Mouse (Mus musculus): ENCODE results near the gene Rfx4. TPM values are rescaled to one million over a fixed set of nuclear protein-coding genes. Genes with fewer than 3 reads are reported as not detected.

Gene Rfx4
- total RNA-seq, 2 experiments from 2014 or later, result 10.7 to 12.1 TPM

DNA sequence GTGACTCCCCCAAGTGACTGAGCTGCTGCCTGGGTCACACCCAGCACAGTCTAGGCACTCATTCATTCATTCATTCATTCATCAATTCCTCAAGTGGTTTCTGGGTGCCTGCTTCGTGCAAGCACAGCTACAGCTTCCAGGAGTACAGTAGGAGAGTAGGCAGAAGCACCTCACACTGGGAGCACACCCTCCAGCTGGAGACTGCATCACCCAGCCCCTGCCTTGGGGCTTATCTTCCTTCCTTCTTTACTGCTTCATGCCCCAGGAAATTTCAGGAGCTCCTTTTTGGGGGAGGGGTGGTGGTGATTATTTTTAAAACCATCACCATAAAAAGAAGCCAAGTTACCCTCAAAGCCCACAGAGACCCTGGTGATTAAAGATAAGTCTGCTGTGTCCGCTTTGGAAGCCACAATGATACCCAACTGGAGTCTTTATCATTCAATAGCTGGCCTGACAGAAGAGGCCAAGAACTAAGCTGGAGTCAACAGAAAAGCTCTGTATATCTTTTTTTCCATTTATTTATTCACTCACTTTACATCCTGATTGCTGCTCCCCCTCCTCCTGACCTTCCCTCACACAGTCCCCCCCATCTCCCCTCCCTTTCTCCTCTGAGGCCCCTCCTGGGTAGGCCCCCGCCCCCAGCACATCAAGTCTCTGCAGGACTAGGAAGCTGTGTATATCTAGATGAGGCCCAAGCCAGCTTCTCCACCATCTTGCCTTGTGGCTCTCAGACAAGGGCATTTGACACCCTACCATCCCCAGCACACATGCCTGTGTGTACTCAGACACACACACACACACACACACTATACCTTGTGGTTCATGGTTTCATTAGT, 142.5 kb downstream of the Rfx4 start:
- no peak for TF ChIP-seq CTCF (conservative IDR thresholded peaks at IDR 0.05)

DNA sequence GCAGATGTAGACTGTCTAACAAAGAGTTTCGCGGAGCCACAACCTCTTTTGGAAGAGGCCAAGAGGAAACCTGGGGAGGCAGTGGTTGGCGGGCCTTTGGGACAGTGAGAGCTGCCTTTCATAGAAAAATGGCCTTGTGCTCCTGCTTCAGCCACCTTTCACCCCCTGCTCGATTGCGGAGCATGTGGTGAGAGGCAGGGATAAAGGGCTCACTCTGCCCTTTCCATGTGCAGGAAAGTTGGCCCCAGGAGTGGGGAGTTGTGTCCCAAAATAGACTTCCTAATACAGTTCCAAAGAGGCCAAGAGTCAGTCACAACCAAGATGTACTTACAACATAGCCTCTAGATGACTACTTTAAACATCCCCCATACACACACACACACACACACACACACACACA, 145.8 kb downstream of the Rfx4 start:
- no peak for TF ChIP-seq CTCF (conservative IDR thresholded peaks at IDR 0.05)
- no peak overlapping the region for H3K4me3 ChIP-seq
- no peak overlapping the region for H3K27ac ChIP-seq
- DNase-seq (ENCODE audit: low spot score in 2 of 2), result no peak

More for the DNA sequence above, 142.5 kb downstream of the Rfx4 start:
- Histone ChIP-seq H3K27ac (no peak overlapping the region), H3K4me3 (no peak overlapping the region)
- no peak for DNase-seq (ENCODE audit: low spot score in 2 of 2)

DNA sequence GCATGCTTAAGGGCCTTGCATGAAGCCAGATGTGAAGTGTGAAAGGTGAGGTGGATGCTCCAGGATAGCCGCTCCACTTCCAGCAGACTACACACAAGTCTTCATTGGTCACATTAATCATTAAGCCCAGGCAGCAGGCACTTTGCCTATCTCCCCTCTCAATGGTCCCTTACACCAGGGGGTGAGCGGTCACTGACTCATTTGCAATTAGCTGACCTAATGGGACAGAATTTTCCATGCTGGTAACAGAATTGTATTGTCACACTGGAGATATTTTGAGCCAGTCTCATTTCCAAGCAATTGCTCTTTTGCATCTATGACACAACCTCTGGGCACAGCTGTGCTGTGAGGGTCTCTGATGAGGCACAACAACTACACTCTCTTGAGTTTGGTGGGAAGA, 146.4 kb downstream of the Rfx4 start:
- no peak overlapping the region for H3K4me3 ChIP-seq
- TF ChIP-seq CTCF (conservative IDR thresholded peaks at IDR 0.05), result no peak
- H3K27ac ChIP-seq, result no peak overlapping the region
- no peak for DNase-seq (ENCODE audit: low spot score in 2 of 2)

DNA sequence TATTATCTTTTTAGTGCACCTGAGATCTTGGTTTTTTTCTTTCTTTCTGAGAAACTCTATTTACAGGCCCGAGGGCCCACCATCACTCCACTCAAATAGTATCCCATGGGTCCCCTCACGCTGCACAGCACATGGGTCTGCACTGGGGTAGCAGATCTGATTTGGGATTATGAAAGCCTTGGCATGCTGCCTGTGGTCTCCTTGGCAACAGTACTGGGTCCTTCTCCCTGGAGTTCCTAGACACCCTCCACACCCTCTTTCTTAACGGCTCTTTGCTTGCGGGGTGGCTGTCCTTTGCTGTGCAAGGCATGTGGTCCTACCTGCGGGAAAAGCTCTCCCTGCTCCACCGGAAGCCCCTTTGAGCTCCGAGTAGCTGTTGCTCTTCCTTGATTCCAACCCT, 147.4 kb downstream of the Rfx4 start:
- DNase-seq (ENCODE audit: low spot score in 2 of 2), result peak in 1 of 2 experiments; percentile 32
- no peak overlapping the region for H3K27ac ChIP-seq
- no peak for TF ChIP-seq CTCF (conservative IDR thresholded peaks at IDR 0.05)
- peak overlapping the region; percentile 13; the same call in 1 of the 2 replicates for H3K4me3 ChIP-seq

DNA sequence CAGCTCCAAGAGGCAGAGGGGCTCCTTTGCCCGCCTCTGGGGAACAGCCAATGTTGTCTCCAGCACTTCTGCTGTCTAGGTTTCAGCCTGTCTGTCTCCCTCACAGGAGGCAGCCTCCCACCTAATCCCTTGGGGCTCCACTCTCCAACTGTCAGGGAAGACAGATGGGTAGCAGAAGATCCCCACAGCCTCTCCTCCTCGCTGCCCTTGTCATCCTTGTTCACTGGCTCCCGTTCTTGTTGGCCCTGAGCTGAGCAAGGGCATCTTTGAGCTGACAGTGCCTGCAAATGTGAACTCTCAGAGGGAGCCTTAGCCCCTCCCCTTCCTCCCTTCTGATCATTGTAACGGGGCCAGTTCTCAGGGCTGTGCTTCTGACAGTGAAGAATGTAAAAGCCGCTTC, 147.9 kb downstream of the Rfx4 start:
- DNase-seq (ENCODE audit: low spot score in 2 of 2), result peak; percentile 32 to 49
- no peak for TF ChIP-seq CTCF (conservative IDR thresholded peaks at IDR 0.05)
- H3K27ac ChIP-seq, result no peak overlapping the region
- H3K4me3 ChIP-seq, result peak overlapping the region; percentile 13; the same call in 1 of the 2 replicates

DNA sequence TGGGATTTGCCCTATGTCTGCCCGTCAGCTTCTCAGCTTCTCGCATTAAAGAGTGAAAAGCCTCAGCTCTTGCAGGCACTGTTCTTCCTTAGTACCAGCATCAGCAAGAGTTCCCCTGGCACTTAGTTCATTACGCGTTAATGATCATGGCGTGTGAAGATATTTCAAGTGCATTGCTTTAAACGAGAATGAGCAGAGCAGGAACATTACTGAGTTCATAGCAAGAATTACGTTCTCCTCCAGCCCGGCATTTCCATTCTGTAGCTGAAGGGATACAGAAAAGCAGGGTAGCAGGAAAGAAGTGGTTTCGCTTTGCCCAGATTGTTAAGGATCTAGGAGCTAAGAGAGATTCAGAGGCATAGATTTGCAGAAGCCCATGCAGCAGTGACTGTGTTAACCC, 151.0 kb downstream of the Rfx4 start:
- no peak for TF ChIP-seq CTCF (conservative IDR thresholded peaks at IDR 0.05)
- no peak overlapping the region for H3K4me3 ChIP-seq
- DNase-seq (ENCODE audit: low spot score in 2 of 2), result no peak

DNA sequence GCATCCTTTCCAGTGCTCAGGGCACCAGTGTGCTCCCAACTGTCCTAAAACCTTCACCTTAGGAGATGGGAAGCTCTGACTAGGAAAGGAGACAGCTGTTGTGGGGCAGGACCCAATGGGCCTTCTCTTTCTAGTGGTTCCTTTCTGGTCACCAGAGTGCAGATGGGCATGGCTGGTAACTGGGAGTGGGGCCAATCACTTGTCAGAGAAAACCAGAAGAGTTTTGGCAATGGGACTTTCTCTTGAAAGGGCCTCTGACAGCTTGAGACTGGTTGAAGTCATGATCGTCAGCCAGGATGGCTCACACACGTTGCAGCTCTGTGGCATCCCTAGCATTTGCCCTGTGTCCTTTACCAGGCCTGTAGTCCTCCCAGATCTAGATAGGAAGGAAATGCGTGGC, 152.1 kb downstream of the Rfx4 start:
- no peak for TF ChIP-seq CTCF (conservative IDR thresholded peaks at IDR 0.05)
- Histone ChIP-seq H3K27ac (no peak overlapping the region), H3K4me3 (no peak overlapping the region)
- no peak for DNase-seq (ENCODE audit: low spot score in 2 of 2)

More for the DNA sequence above, 151.0 kb downstream of the Rfx4 start:
- no peak overlapping the region for H3K27ac ChIP-seq

DNA sequence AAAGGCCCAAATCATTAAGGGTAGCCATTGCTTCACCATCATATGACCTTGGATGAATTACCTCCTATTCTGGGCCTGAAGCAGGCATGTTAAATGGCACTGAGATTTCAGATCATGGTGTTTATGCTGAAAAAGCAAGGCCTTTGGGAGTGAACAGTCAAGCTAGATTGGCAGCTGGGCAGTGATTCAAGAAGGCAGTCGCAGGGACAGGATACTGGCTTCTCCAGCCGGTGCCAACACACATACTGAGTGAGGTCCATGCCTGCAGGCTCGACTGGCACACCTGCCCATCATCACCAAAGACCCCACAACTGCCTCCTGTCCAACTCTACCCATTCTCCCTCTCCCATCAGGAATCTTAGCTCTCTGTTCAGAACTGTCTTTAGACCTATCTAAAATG, 152.6 kb downstream of the Rfx4 start:
- Histone ChIP-seq H3K27ac (no peak overlapping the region), H3K4me3 (no peak overlapping the region)
- no peak for TF ChIP-seq CTCF (conservative IDR thresholded peaks at IDR 0.05)
- no peak for DNase-seq (ENCODE audit: low spot score in 2 of 2)

DNA sequence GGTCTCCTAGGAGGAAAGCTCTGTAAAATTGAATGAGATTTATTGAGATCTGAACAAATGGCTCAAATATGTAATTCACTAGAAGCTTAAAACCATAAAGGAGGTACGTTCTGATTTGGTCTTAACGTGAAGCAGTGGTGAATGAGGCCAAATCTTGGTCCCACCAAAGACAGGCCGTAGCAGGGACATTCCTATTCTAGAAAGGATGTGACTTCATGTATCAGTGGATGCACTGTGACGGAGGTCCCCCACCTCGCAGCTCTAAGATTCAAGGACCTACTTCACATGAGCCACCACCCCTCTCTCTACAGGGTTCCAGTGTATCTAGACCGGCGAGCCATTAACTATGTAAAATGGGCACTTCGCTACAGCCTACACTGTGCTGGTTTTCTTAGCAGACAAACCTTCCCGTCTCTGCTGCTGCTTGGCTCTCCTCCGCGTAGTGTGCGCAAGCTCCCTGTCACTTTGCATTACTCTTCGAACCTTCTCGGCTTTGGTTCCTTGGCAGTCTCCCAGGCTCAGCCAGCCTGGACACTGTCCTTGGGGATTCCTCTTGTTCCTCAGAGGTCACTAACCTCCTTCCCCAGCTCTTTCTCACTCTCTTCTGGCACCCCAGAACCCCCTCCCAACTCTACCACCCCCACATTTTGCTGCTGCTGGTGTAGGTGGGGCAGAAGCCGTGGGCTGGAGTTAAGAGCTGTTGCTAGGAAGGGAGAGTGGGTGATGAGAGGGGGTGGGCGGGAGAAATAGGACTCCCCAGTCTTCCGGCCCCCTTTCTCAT, 153.3 kb downstream of the Rfx4 start:
- no peak for TF ChIP-seq CTCF (conservative IDR thresholded peaks at IDR 0.05)
- H3K27ac ChIP-seq, result peak overlapping the region; percentile 36
- H3K4me3 ChIP-seq, result peak overlapping the region; percentile 30; the same call in 1 of the 2 replicates
- DNase-seq (ENCODE audit: low spot score in 2 of 2), result no peak

DNA sequence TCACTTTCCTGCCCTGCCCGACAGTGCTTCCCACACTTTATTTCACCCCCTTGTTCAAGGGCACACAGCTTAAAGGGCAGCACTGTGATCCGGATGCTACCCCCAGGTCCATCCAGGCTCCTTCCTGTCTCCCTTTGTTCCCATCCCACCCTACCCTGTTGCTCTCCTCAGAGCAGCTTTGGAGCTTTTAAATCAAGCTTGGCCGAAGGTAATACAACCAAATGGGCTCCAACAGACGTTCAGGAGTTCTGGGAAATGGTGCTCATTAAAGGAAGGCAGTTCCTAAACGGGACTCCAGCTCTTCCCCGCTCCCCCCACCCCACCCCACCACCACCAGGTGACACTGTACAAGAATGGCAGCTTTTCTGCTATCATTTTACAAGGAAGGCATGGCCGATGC, 154.3 kb downstream of the Rfx4 start:
- DNase-seq (ENCODE audit: low spot score in 2 of 2), result no peak
- peak overlapping the region; percentile 36; the same call in 1 of the 2 replicates for H3K27ac ChIP-seq
- no peak overlapping the region for H3K4me3 ChIP-seq
- TF ChIP-seq CTCF (conservative IDR thresholded peaks at IDR 0.05), result no peak

DNA sequence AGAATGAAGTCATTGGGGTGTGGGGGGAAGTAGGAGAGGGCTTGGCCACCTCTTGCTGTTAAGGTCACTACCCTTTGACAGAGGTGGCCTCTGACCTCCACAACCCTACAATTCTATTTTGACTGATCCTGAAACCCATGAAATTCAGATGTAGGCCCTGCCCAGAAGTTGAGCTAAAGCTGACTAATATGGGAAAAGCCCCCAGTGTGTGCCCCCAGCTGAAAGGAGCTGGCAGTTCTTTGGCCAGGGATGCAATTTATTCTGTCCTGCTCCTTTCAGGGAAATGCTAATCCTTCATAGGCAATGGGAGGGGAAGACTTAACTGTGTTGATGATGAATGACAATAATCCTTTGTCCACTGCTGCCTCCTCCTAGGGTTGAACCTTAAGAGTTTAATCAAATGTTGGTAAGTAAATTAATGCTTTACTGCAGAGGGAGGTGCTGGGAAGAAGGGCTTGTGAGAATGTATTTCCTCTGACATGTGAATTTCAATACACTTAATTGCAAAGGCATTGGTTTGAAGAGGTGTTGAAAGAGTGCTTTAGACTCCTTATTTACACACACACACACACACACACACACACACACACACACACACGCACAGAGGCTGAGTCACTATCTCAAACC, 155.0 kb downstream of the Rfx4 start:
- no peak overlapping the region for H3K27ac ChIP-seq
- no peak for TF ChIP-seq CTCF (conservative IDR thresholded peaks at IDR 0.05)
- no peak overlapping the region for H3K4me3 ChIP-seq
- no peak for DNase-seq (ENCODE audit: low spot score in 2 of 2)

DNA sequence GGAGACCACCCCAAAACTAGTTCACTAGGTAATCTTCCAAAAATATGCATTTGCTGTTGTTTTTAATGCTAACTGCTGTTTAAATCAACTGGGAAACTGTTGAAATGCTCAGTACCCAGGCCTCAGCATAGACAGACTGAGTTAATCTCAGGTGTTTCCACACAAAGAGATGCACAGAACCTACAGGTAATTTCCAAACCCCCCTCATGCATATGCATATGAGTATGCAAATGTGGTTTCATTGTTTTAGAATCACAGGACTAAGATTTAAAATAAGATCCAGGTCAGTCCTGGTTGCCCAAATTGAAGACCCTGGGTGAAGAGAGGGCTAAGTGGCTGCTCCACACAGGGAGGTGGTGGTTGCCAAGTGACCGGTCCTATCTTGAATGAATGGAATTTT, 157.3 kb downstream of the Rfx4 start:
- no peak for TF ChIP-seq CTCF (conservative IDR thresholded peaks at IDR 0.05)
- no peak overlapping the region for H3K4me3 ChIP-seq
- no peak for DNase-seq (ENCODE audit: low spot score in 2 of 2)
- no peak overlapping the region for H3K27ac ChIP-seq

DNA sequence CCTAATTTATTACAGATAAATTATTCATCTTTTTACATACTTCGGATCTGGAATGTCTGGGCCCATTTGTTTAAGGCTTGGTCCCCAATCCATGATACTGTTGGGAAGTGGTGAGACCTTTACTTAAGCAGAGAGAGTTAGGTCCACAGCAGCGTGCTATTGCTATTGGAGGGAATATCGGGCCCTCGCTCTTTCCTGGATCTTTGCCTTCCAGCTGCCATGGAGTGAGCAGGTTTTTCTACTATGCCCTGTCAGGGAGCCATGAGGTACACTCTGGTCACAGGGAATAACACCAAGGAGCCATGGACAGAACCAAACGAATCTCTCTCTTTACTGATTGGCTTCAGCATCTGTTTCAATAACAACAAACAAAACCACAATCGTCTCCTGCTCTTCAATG, 159.6 kb downstream of the Rfx4 start:
- Histone ChIP-seq H3K4me3 (no peak overlapping the region), H3K27ac (no peak overlapping the region)
- TF ChIP-seq CTCF (conservative IDR thresholded peaks at IDR 0.05), result no peak
- no peak for DNase-seq (ENCODE audit: low spot score in 2 of 2)
